Mouse (Mus musculus) spleen, adult 12 weeks (tissue): ENCODE measurements around the gene Spag6.

Source experiments
- DNase-seq: peaks from one replicate; pipeline ENCODE4 v3.0.0; 2022; ENCODE audit warnings: low spot score

Spag6 gene

GRCm38 (mm10) chr2:18734394-18735127, 40.7 kb downstream of the Spag6 start:
- no peak for DNase-seq

GRCm38 (mm10) chr2:18737040-18737439, 43.2 kb downstream of the Spag6 start:
- no peak for DNase-seq

GRCm38 (mm10) chr2:18739216-18739615, 45.4 kb downstream of the Spag6 start:
- no peak for DNase-seq

- DNase-seq, result no peak
Observed at GRCm38 (mm10) chr2:18756144-18756543, 62.3 kb downstream of the Spag6 start.

- DNase-seq, result no peak
Observed at GRCm38 (mm10) chr2:18764846-18765245, 71.0 kb downstream of the Spag6 start.

- no peak for DNase-seq
Observed at GRCm38 (mm10) chr2:18765481-18766249, 71.8 kb downstream of the Spag6 start.

- DNase-seq, result no peak
Observed at GRCm38 (mm10) chr2:18766441-18766820, 72.6 kb downstream of the Spag6 start.

- DNase-seq, result peak; percentile 20
Observed at GRCm38 (mm10) chr2:18766821-18767541, 73.1 kb downstream of the Spag6 start.

GRCm38 (mm10) chr2:18768414-18768813, 74.6 kb downstream of the Spag6 start:
- no peak for DNase-seq

- DNase-seq, result no peak
Observed at GRCm38 (mm10) chr2:18772413-18772812, 78.6 kb downstream of the Spag6 start.

- no peak for DNase-seq
Observed at GRCm38 (mm10) chr2:18774326-18774725, 80.5 kb downstream of the Spag6 start.

- no peak for DNase-seq
Observed at GRCm38 (mm10) chr2:18778220-18778619, 84.4 kb downstream of the Spag6 start.

- no peak for DNase-seq
Observed at GRCm38 (mm10) chr2:18779830-18780229, 86.0 kb downstream of the Spag6 start.

- no peak for DNase-seq
Observed at GRCm38 (mm10) chr2:18781296-18781695, 87.5 kb downstream of the Spag6 start.

- DNase-seq, result no peak
Observed at GRCm38 (mm10) chr2:18794261-18794660, 100.4 kb downstream of the Spag6 start.

- no peak for DNase-seq
Observed at GRCm38 (mm10) chr2:18797776-18798175, 103.9 kb downstream of the Spag6 start.

GRCm38 (mm10) chr2:18799265-18799965, 105.6 kb downstream of the Spag6 start:
- no peak for DNase-seq
